Mouse (Mus musculus) layer of hippocampus, adult 9-10 months (tissue): Measurements from ENCODE around the gene 5730522E02Rik.

Experiments
- DNase-seq: peaks from one replicate; pipeline ENCODE4 v3.0.0; 2022; ENCODE audit warnings: low spot score

The 5730522E02Rik gene

DNA sequence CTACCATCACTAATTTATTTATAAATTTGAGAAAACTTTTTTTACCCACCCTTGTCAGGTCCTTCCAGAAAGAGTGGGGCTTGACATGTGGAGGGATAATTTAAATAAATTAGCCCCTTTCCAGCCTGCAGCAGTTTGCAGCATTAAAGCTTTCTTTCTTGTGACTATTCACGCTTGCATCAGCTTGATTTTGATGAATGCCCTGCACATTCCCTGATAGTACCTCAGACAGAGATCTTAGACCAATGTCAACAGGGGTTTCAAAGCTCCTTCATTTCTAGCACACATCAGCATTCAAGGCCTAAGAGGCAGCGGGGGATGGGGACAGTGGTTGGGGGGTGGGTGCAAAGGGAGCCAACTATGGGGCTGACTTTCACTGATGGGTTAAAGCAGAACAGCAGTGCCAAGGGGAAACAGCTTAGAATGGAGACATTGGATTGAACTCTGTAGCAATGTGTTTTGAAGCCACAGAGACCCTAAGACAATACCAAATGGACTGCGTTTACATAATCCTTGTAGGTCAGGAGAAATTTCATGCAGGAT, 545.9 kb downstream of the 5730522E02Rik start:
- DNase-seq = no peak

DNA sequence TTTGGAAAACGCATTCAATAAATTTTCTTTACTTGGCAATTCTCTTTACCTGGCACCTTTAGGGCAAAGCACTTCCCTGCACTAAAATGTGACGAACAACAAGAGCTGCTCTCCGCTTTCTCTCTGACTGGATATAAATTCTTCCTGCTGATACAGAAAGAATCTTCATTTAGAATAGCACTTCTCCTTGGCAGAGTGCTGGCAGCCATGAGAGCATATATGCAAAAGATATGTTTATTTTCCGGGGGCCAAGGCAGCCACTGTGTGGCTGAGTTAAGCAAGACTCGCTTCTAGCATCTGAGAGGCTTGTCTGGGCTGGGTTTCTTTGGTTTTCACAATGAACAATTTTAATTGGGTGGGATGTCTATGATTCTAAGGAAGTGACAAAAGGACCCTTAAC, 564.3 kb downstream of the 5730522E02Rik start:
- no peak for DNase-seq

DNA sequence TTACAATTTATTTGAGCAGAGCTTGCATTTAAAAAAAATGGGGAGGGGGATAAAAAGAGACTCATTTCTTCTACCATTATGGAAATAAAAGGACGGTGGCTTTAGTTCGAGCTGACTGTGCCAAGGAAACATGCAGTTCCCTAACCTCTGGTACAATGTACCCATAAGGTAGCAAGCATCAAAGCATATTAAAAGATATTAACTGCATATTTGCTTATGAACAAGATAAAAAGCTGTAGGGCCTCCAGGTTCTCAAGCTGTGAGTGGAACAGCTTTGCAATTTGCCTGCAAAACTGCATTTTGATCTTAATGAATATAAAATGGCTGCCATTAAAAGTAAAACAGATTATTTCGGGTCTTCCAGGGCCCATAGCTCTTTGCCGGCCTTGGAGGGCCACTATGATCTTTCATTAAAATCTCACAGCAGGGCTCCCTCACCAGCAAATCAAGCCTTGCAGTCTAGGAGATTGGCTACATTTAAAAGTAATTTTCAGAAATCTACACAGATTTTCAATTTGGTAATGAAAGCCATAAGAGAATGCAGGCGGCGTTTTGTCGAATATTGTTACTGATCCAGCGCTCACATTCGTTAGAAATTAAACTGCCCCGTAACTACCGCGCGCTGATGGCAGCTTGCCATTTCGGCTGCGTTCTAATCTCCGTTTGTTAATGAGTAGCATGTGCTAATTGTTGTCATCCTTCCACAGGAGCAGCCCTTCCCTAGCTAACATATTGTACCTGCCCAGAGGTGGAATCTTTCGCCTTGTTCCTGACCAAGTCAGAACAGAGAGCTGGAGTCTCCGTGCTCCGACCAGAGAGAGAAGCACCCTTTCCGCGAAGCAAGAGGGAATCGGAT, 565.6 kb downstream of the 5730522E02Rik start:
- DNase-seq = peak; percentile 24

DNA sequence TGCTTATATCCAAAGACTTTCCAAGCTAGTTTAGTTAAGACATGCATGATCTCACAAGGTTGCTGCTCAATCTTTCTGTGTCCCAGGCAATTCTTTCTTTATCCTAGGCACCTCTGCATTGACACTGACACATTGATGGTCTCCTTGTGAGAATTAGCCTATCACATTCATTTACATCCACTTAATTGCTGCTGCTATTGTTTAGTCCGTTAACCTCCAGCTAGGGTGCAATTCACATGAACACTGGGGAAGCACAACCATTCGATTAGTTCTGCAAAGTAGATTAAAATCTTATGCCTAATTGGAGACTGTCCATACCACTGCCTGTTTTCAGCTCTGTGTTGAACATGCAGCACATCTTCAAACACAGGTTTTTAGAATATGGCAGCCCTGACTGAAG, 603.7 kb downstream of the 5730522E02Rik start:
- DNase-seq = no peak

DNA sequence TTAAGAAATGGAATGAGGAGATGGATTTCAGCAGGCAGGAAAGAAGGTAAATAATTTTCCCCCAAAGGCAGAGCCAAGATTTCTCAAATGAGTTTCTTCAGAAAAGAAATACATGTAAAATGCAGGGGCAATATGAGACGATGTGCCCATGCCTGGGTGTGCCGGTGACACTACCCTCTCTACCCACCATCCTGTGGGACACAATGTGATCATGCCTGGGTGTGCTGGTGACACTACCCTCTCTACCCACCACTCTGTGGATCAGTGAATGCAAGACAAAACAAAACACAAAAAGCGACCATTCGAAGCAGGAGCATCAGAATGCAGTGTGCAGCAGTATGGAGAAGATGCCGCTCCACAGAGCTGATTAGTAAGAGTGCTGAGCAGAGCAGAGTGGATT, 610.5 kb downstream of the 5730522E02Rik start:
- DNase-seq = no peak

DNA sequence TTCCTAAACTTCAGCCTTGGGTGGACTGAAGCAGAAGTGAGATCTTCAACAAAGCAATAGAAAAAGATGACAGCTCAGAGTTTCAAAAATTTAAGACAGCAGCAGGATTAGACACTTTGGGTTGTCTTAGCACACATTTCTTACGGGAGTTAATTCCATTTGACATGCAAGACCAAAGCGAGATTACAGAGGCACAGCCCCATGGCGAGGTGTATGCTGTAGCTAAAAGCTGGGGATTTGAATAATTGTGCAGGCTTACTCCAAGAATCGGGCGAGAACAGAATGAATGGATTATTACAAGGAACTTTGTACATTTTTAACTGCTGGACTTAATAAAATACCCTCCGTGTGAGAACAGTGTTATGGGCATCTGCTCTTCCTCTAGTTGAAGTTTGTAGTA, 615.3 kb downstream of the 5730522E02Rik start:
- DNase-seq = no peak

DNA sequence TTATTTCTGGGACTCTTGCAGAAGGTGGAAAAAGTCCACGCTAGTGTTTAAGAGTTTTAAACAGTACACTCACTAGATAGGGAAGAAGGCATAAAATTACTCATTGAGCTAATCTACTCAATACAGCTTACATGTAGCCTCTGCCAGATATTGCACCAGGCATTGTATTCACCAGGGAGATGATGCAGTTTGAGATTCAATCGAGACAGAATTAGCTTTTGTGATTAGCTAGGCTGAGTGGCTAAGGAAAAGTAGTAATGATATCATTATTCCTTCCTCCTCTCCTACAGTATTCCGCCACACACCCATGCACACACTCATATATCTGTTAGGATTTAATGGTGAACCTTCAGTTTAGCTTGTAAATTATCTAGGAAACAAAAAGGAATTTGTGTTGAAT, 615.8 kb downstream of the 5730522E02Rik start:
- no peak for DNase-seq

DNA sequence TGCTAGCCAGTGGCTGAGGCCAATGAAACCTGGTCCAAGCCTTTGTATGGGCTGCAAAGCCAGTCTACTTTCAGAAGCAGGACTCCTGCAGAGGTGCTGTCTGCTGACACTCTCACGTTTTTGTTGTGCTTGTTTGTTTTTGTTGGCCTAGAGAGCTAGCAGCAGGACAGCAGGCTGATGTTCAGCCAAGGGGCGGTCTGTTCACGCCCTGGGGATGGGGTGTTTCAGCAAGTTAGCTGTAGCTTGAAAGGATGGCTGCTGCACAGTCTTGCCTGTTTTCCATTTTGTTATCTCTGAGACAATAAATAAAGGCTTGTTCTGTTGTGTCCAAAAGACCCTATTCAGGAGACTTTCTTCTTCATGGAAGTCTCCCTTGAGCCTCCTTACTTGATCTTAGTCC, 618.3 kb downstream of the 5730522E02Rik start:
- DNase-seq = no peak

DNA sequence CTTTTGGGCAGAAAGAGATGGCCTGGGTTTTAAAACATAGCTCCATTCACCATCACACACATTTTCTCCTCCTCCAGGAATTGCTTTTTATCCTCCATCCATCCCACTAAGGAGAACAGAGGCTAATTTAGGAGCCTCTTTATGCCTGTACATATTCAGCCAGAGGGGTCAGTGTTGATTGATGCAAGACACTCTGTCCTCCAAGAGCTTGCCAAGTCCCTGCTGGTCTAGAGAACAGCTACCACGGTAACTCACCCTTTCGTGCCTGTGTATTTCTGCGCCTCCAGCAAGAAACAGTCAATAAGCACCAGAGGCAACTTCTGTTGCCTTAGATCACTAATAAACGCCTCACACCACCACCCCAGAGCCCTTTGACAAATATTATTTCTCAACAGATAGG, 620.3 kb downstream of the 5730522E02Rik start:
- DNase-seq = no peak

DNA sequence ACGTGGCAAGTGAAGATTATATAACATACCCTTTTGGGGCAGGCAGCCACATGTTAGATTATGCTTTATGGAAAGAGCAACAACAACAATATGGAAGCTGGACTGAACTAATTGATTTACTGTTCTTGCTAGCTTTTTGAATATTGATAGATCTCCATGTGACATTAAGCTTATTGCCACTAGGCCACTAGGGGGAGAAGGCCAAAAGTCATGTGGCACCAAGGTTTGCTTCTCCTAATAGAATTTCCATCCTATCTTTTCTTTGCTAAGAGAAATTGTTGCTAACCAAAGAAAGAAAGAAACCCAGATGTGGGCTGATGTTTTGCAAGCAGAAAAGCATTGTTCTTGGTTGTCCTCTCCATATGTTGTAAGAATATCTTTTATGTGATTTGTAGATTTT, 621.1 kb downstream of the 5730522E02Rik start:
- DNase-seq = no peak

DNA sequence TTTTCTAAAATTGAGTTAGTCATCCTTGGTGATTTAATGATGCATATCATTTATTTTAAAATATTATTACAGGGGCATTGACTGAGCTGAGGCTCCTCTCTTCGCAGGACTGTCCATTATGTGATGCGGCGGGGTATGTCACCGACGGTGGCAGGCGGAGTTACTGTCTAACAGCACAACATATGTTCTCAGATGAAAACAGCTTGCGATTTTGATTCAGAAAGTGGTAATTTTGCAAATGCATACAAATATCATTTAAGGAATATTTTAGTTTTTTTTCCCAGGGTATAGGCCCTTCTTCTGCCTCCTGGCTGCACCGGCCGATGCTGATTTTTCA, 636.5 kb downstream of the 5730522E02Rik start:
- no peak for DNase-seq

DNA sequence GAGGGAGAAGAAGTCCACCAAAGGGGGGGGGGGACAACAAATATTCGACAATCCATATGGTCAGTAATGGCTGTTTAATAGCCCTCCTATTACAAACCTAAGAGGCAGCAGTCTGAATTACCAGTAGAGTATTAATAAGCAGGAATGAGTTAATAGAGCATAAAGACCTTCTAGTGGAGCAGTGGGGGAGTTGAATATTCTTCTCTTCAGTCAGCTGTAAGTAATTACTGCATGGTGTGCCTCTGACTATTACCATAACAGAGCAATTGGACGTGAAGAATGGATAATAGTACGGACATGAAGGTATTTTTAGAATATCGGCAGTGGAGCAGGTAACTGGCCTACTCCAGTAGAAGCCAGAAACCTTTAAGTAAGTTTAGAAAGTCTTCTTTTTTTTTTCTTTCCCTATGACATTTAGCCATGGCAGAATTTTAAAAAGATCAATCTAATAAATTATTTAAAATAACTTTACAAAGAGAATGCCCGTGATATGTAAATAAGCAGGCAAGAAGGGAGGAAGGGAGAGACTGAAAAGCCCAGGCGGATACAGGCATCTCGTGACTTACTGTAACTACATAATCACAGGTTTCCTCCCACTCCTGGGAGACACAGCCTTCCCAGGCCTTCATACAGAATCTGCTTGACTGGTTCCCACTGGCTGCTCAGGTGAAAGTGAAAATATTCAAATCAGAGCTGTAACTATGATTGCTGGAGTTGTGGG, 637.0 kb downstream of the 5730522E02Rik start:
- DNase-seq = no peak

DNA sequence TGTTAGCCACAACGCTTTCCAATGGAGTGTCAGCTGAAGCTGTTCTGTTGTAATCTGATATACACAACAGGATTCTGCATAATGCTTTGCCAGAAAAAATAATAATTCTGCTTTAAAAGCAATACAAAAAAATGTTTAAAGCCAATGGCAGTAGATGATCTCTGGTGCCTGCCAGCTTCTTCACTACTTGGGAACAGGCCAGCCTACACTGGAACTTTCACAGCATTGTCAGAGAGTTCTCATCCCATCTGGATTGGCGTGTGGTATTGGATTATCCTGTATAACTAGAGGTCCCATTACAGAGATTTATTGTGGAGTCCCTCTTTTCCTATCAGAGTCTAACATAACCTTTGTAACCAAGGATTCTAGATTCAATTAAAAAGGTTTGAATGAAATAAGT, 639.2 kb downstream of the 5730522E02Rik start:
- peak; percentile 22 for DNase-seq
